Mouse (Mus musculus): ENCODE results near the gene Fgr.

GRCm38 (mm10) chr4:133016677-133017415, 43.0 kb downstream of the Fgr start:
- TF ChIP-seq GATA1 (IDR thresholded peaks at IDR 0.05; ENCODE audit: low read length) (no peak), TAL1 (IDR thresholded peaks at IDR 0.05; ENCODE audit: low read length) (no peak)

Measured in erythroblast, embryonic 14.5 days (primary cell).